Mouse (Mus musculus) mouse trophoblast stem cell (cell line): ENCODE data around the gene C7.

Source experiments
- in situ Hi-C, 2 experiments: fragments of 300-500 bp; cut with MseI, MboI; formaldehyde crosslinking; loops; 2 replicates in 1 of 2; 3 replicates in 1 of 2; pipeline ENCODE4 v1.15.1; 2025

The C7 gene

GRCm38 (mm10) chr15:5002903-5003302 lies 60.6 kb downstream of the C7 start:
- in situ Hi-C loops = no loop called here

GRCm38 (mm10) chr15:4973355-4973754 lies 90.2 kb downstream of the C7 start:
- in situ Hi-C loops = no loop called here
